Mouse (Mus musculus): ENCODE data around the gene 4931414P19Rik. TPM values are rescaled to one million over a fixed set of nuclear protein-coding genes. Genes with fewer than 3 reads are reported as not detected.
A peak's percentile ranks its signal among the peaks of the same experiment; 100 is the strongest.

4931414P19Rik gene
- total RNA-seq (2021): 1 to 10 TPM; 1.5 to 3.3 TPM
- long read RNA-seq, experiment 1: 0 reads
- long read RNA-seq, experiment 2, partial matches to known transcripts: 1 of 4 reads
- long read RNA-seq, experiment 2, other reads (novel, unspliced or antisense): 2 of 4 reads

DNA sequence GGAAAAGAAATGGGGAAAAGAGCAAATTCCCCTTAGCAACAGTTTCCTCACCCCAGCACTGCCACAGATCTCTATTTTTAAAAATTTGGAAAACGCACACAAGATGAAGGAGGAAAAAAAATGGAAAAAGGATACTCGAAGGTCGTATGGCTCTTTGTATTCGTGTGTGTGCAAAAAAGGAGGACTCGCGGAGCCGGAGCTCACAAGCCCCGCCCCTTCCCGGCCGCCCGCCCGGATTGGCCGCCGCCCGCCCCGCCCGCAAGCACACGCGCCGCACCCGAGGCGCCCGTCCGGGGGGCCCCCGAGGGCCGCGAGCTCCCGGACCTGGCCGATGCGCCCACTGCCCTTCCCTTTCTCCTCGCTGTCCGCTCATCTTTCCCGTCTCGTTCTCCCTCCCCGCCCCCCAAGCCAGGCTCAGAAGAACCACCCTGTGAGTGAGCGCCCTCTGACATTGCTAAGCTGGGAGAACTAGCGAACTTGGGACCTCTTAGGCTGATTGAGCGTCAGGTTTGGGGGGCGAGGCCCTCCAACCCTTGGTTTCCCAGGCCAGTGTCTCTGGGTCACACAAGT lies at the start of gene 4931414P19Rik:
Gene 4931414P19Rik, minus strand, starts transcription at position 242 of the 570 bp plus-strand sequence.
- peak; percentile 66 to 74 for DNase-seq
- intact Hi-C loops (cut with DNase I): no loop called here

DNA sequence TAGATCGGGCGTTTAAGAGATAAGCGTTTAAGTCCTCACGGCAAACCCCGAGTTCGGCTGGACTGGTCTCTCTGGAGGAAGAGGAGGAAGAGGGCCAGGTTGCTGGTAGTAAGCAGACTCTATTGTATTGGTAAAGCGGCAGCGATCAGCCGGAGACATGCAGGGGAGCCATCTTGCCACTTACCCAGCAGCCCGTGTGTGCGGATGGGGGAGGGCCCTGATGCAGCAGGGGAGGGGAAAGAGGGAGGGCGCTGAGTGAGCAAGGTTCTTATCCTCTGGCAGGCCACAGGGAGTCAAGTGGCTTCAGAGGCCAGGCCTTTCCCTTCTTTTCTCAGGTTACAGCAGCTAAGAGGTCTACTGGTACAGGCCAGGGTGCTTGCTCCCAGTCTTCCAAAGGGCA lies 47.7 kb upstream of the 4931414P19Rik start:
- intact Hi-C loops (cut with DNase I): loop anchor here (5.0 kb wide), 1 partner anchor 34 kb away; the partner anchor contains the start of genes 1700123O20Rik and Acin1
- DNase-seq: peak; percentile 68 to 75

DNA sequence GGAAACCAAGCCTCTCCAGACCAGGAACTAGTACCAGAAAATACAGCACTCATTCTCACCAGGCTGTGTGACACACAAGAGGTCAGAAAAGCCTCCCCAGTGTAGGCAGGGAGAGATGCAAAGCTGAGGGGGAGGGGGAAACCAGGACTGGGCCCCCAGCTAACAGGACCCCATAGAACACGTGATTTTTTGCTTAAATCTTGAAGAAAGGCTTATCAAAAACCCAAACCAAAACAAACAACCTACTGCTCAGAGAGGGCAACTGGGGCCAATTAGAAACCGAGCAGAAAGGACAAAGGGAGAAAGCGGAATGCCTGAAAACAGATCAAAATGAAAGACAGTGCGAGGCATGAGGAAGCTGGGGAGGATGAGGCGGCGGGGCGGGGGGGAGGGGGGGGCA lies 47.0 kb upstream of the 4931414P19Rik start:
- intact Hi-C loops (cut with DNase I): loop anchor here (5.0 kb wide), 1 partner anchor 35 kb away; the partner anchor contains the start of genes 1700123O20Rik and Acin1
- no peak for DNase-seq

DNA sequence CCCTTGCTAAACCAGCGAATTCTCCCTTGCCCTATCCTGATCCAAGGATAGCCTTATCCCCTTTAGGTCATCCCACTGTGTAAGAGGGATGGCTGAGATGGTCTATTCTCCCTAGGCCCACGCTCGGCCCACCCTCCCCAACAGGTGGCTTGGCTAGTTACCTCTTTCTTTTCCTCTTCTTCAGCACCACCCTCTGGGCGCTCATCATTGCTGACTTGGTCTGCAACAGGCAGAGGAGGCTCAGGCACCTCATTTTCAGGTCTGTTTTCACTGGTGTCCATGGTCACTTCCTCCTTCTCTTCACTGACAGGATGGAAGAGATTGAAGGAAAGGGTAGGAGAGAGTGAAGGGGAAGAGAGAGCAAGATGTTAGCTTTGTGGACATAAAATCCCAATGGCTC lies 45.8 kb upstream of the 4931414P19Rik start:
- intact Hi-C loops (cut with DNase I): loop anchor here (2.0 to 5.0 kb wide), 2 partner anchors 36 to 49 kb away; partner anchors contain the start of genes 1700123O20Rik and Acin1
- DNase-seq: no peak

DNA sequence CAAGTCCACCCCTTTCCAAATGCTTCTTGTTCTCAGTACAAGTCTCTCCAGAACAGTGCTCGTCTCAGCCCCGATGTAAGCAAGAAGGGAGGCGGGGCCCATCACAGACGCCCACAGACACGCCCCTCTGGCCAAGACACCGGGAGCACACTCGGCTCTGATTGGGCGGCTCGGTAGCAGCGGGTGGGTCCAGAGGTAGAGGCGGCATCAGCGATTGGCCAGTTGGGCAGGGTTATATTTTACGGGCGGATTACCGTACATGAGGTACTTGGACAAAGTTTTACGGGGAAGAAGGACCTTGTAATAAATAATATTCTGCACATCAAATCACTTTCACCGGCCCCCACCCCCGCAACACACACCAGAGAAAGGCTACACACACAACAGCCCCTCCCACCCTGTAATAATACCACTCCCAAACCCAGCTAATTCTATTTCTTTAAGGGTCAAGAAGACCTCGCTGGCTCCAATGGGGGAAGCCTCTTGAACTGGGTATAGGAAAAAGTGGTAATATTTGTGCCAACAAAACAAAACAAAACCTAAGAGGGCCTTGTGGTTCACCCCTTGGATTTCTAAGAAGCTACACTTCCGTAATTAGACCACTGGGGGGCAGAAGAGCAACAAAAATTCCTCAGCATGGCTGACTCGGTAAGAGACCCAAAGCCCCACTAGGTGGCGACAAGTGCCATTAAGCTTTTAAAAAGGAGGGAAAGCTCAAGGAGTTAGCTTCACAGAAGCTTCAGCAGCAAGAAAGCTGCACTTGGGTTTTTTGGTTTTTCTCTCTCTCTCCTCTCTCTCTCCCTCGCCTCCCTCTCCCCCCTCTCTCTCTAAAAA lies 45.0 kb upstream of the 4931414P19Rik start:
- intact Hi-C loops (cut with DNase I): loop anchor here (2.0 to 5.0 kb wide), 2 partner anchors 36 to 50 kb away; partner anchors contain the start of genes 1700123O20Rik and Acin1
- peak; percentile 57 to 84 for DNase-seq

DNA sequence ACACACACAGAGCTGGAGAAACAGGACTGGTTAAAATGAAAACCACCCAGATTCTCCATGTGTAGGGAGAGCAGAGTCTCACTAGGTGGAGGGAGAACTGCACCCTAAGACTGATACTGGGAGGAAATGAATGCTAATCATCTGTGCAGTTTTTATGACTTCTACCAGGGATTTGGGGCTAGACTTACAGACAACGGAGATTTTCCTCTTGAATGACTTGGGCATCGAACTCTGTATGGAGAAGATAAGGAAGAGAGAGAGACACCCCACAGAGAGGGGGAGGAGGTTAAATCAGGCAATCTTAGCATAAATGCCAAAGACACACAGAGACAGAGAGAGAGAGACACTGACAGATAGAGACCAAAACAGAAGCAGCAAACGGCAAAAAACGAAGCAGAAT lies 42.1 kb upstream of the 4931414P19Rik start:
- intact Hi-C loops (cut with DNase I): loop anchor here (5.0 kb wide), 1 partner anchor 36 kb away; no protein-coding TSS in a partner anchor
- no peak for DNase-seq

DNA sequence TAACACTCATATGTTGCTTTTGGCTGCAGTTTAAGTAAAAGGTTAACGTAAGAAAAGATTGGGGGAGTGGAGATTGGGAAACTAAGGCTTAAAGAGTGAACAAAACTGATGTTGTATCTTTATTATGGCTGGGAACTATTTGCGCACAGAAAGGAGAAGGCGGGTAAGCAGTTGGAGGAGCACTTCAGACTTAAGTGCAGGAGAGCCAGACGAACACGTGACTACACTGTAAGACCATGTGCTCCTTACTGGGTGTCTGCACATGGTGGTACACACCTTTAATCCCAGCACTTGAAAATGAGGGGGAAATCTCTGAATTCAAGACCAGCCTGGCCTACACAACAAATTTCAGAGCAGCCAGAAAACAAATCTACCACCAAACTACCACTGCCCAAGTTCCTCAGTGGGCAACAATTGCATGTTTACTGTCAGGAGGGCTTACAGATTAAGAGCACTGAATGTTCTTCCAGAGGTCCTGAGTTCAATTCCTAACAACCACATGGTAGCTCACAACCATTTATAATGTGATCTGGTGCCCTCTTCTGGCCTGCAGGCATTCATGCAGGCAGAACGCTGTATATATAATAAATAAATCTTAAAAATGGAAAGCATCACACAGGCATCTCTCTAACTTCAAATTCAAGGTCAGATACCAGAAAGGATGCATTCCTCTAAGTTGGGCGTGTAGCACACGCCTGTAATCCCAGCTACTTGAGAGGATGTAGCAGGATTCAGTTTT lies 41.3 kb upstream of the 4931414P19Rik start:
- intact Hi-C loops (cut with DNase I): loop anchor here (5.0 kb wide), 1 partner anchor 35 kb away; no protein-coding TSS in a partner anchor
- DNase-seq: no peak

DNA sequence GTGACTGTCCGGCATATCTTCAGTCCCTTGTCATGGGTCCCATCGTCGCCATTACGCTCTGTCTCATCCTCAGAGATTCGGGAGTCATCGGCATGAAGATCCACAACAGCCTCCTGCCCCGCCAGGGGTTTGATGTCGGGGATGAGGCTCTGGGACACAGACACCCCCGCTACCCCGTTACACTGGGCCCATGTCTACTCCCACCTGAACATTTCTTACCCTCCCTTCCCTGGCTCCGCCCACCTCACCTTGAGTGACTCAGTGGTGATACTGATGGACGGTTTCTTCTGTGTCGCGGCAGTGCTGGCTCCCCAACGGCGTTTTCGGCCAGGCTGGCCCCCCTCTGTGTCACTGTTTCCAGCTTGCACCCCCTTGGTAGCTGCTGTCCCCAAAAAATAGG lies 40.7 kb upstream of the 4931414P19Rik start:
- intact Hi-C loops (cut with DNase I): loop anchor here (5.0 kb wide), 1 partner anchor 34 kb away; no protein-coding TSS in a partner anchor
- DNase-seq: no peak

DNA sequence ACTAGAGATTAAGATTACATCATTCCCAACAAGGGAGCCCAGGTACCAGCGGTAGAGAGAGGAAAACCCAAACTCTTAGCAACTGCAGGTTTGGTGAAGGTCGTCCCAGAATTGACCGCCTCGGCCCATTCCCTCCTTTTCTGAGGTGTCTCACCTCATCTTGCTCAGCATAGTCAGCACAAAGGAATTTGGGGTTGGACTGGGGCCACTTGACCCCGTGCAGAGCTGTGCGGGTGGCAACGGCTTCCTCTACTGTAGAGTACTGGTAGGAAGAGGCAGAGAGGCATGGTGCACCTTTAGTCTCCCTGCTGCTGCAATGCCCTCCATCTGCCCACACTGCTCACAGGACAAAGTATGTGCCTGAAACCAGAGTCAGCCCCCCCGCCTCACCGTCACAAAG lies 38.5 kb upstream of the 4931414P19Rik start:
- intact Hi-C loops (cut with DNase I): no loop called here
- no peak for DNase-seq

DNA sequence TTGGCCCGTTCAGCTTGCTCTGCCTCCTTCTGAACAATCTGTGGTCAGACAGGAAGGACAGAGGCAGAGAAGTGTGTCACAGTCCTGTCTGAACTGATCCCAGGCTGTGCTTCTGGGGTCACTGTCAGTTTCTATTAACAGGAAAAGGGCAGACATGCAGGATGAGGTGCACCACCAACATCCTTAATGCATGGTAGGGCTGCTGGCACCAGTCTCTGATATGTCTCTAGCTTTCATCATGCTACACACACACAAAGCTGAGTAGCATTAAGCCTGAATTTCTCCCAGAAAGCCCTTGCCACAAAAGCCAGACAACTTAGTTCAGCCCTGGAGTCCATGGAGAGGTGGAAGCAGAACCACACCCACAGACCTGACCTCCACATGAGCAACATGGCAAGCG lies 37.2 kb upstream of the 4931414P19Rik start:
- intact Hi-C loops (cut with DNase I): loop anchor here (2.0 kb wide), 1 partner anchor 60 kb away; no protein-coding TSS in a partner anchor
- no peak for DNase-seq

DNA sequence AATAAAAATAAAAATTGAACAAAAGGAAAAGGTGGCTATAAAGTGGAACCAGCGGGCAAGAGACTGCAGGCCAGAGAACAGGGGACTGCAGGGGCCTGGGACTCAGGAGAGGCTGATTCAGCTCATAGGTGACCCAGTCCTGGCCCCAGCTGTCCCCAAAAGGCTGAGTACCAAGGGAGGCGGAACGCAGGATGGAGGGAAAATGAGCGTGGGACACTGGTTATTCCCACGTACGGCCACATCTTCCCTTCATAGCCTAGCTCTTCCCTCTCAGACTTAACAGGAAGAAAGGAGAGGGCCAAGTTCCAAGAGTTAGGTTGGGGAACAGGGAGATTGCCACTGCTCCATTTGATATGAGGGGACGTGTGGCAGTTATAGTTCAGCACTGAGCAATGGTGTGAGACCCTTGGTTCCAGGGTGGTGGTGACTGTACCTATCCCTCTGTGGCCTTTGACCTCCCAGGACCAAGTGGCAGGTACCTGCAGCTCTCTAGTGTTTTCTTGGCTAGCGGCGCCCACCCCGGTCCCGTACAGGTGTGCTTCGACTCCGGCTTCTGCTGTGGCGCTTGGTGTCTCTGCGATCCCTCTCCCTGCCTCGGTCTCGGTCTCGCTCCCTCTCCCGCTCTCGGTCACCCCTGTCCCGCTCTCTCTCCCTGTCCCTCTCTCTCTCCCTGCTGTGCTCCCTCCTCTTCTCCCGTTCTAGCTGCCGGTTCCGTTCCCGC lies 36.6 kb upstream of the 4931414P19Rik start:
- intact Hi-C loops (cut with DNase I): loop anchor here (2.0 kb wide), 1 partner anchor 60 kb away; no protein-coding TSS in a partner anchor
- no peak for DNase-seq

DNA sequence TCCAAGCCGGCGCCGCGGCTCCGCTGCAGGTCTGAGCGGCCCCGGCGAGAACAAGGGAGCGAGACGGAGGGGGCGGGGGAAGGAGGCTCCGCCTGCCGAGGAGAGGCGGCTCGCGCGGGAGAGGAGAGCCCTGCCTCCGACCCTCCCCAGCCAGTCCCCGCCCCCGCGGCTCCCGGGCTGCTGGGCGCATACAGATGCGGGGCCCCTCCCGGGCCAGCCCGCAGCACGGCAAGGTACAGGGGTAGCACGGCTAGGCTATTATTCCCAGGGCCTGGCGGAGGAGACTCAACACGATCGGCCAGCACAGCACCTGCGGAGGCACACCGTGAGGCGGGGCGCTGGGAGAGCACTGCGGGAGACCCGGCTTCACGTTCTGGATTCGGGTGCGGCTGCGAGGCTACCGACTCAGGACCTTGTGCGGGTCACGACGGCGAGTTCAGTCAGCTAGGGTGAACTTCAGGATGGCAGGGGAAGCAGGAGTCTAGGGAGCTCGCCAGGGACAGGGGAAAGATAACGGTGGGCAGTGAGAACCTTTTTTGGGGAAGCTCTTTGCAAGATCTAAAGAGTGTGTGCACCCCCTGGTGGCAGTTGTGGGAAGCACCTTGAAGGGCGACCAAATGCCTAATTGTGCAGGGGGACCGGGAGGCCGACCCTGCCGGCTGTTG lies 35.6 kb upstream of the 4931414P19Rik start, which contains the start of gene Cdh24:
Gene Cdh24, minus strand, starts transcription at position 60 of the 665 bp plus-strand sequence.
- DNase-seq: peak; percentile 75 to 76
- intact Hi-C loops (cut with DNase I): loop anchor here (1.0 kb wide), 1 partner anchor 72 kb away; no protein-coding TSS in a partner anchor

DNA sequence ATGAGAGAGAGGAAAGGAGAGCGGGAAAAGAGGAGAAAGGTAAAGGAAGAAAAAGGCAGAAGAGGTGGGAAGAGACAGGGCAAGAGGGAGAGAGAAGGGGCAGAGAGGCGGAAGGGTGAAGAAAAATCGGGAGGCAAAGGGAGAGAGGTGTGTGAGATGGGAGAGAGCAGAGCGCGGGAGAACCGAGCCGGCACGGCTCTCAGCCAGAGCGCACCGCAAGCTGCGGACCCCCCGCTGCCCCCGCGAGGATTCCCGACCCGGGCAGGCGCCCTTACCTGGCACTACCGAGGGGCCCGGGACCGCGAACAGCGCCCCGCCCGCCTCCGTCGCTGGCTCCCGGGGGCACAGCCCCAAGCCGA lies 35.1 kb upstream of the 4931414P19Rik start, which contains the start of gene Gm17606:
Gene Gm17606, plus strand, starts transcription at position 7 of the 359 bp plus-strand sequence.
- DNase-seq: no peak
- intact Hi-C loops (cut with DNase I): loop anchor here (1.0 kb wide), 1 partner anchor 72 kb away; no protein-coding TSS in a partner anchor

DNA sequence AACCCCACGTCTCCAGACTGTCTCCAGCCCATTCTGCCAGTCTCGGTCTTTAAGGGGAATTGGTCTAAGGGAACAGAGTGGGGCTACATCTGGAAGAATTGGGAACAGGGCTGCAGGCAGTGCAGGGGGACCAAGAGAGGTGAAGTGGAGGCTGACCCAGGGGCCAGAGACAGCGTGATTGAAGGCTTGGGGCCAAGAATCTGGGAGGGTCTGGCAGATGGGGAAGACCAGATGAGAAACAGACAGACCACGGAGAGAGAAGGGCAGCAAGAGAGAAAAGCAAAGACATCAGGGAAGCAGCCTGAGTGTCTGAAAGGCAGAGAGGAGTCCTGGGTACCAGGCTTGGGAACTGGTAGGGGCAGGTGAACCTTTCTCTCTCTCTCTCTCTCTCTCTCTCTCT lies 34.3 kb upstream of the 4931414P19Rik start:
- intact Hi-C loops (cut with DNase I): no loop called here
- DNase-seq: no peak

DNA sequence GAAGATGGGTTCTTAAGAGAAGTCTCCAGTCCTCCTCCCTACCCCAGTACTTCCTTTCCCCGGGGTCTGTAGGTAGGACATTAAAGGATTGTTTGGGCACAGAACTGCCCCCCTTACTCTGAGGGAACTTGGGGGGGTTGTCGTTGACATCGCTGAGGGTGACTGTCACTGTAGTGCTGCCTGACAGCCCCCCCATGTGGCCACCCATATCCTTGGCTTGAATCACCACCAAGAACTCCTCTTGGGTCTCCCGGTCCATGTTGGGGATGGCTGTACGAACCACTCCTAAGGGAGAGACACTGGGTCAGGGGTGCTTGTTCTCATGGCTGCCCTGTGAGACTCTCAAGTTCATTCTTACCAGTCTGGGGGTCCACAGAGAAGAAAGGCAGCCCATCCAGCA lies 32.4 kb upstream of the 4931414P19Rik start:
- intact Hi-C loops (cut with DNase I): no loop called here
- no peak for DNase-seq

DNA sequence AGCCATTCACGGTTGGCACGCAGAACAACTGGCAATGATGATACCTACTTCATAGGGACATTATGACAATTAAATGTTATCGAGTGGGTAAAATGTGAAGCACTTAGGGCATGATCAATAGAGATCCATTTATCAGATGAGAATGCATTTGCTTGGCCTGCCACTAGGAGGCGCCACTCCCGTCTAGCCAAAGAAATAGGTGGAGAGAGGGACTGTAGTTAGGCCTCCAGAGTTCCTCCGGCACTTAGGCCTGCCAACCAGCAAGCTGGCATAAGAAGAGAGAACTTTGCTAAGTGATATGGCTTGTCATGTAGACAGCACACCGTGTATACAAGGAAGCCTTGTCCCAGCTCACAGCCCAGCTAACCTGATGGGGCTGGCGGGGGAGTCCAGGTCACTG lies 31.2 kb upstream of the 4931414P19Rik start:
- DNase-seq: no peak
- intact Hi-C loops (cut with DNase I): no loop called here

DNA sequence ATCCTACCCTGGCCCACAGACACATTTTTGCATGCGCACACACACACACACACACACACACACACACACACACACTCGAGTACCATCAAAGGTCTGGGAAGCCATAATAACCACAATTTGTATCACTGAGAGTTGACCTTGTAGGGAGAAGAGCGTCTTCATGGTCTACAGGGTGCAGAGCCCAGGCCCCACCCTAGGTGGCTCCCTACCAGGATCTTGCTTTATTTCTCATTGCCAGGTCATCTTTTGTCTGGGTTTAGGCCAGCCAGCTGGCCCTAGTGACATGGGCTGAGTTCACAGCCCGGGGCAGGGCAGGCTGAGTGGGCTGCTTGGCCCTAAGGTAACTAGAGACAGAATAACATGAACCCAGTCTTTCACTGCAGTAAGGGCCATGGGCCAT lies 28.4 kb upstream of the 4931414P19Rik start:
- intact Hi-C loops (cut with DNase I): no loop called here
- DNase-seq: no peak

DNA sequence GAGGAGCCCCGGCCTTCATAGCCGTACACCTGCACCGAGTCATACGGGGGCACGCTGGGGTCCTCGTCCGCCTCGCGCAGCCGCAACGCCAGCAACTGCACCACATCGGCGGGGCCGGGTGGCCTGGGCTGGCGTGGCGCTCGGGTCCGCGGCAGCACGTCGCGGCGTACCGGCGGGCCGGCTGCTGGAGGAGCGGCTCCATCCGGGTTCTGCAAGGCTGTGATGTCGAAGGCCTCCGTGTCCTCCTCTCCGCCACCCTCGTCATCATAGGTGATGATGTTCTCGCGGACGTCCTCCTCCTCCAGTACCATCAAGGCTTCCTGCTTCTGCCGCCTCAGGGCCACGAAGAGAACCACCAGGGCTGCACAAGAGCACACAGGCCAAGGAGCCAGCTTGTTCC lies 26.5 kb upstream of the 4931414P19Rik start:
- no peak for DNase-seq
- intact Hi-C loops (cut with DNase I): no loop called here

DNA sequence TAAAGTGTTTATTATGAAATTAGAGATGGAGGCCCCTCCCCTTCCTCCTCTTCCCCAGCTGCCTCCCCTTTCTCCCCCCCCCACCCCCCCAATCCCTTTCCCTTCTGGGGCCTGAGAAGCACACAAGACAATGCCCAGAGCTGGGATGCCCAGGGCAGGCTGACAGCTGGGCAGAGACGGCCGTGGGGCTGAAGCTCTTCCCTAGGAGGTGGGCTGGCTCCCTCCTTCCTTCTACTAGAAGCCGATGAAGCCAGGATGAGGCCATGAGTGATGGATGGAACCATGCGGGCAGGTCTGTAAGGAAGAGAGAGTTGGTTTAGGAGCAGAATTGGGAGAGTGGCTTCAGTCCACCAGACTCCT lies 25.4 kb upstream of the 4931414P19Rik start:
- intact Hi-C loops (cut with DNase I): no loop called here

More for the DNA sequence above, 25.4 kb upstream of the 4931414P19Rik start:
- DNase-seq: no peak

Measured in gastrocnemius, postnatal 36 days (tissue).